Mouse (Mus musculus) gastrocnemius, adult 18-20 months (tissue): ENCODE measurements around the gene Gm14440. TPM values are rescaled to one million over a fixed set of nuclear protein-coding genes. Genes with fewer than 3 reads are reported as not detected.
"Not testable (repeated sequence)": the region's sequence is repeated elsewhere in the genome, so short reads cannot be mapped to it uniquely, and the experiment has no call there.

Experiments used
- DNase-seq: peaks from one replicate; pipeline ENCODE4 v3.0.0; 2021; ENCODE audit warnings: low spot score
- long read RNA-seq, 2 experiments: library from polyadenylated mRNA; stranded (forward); transcript quantifications; one replicate each; pipeline ENCODE4 v2.0.0; 2021
- total RNA-seq, 2 experiments: library from RNA; stranded (reverse); gene quantifications; 2 replicates each; pipeline ENCODE4 v1.2.3; 2021

The Gm14440 gene
- 1 to 10 TPM; 6.4 to 6.5 TPM for total RNA-seq
- long read RNA-seq, experiment 1, partial matches to known transcripts = 0 of 2 reads
- long read RNA-seq, experiment 1, other reads (novel, unspliced or antisense) = 0 of 2 reads
- long read RNA-seq, experiment 2 = 0 reads

GRCm38 (mm10) chr2:175274825-175275224, at the start of gene Gm14440:
TSS of gene Gm14440 (plus strand) at chr2:175275125.
- not testable (repeated sequence) for DNase-seq

Other genes starting within 250 kb of the Gm14440 start
- gene Gm14393, start 207.3 kb upstream of the Gm14440 start, total RNA-seq = not detected
- gene Gm14399, start 133.1 kb upstream of the Gm14440 start, total RNA-seq = 1 to 10 TPM; 6.4 to 8.1 TPM
- under 1 TPM; 0.28 to 0.78 TPM for gene Gm14443, start 99.3 kb upstream of the Gm14440 start, total RNA-seq
- gene Gm14391, start 68.2 kb upstream of the Gm14440 start, total RNA-seq = 10 to 100 TPM; 51.7 to 58.7 TPM
- gene Gm4631, start 63.1 kb downstream of the Gm14440 start, total RNA-seq = 10 to 100 TPM; 37.4 to 43.7 TPM
- gene Zfp968, start 97.3 kb downstream of the Gm14440 start, total RNA-seq = 1 to 10 TPM; 5.5 to 6.6 TPM
- gene Gm4724, start 160.7 kb downstream of the Gm14440 start, total RNA-seq = 1 to 10 TPM; 2.2 to 4.6 TPM
- gene Zfp965, start 194.9 kb downstream of the Gm14440 start, total RNA-seq = 1 to 10 TPM; 4.8 to 6.3 TPM